Comparison of ENCODE assay signal across 8 mouse cellular contexts in the genomic region with DNA sequence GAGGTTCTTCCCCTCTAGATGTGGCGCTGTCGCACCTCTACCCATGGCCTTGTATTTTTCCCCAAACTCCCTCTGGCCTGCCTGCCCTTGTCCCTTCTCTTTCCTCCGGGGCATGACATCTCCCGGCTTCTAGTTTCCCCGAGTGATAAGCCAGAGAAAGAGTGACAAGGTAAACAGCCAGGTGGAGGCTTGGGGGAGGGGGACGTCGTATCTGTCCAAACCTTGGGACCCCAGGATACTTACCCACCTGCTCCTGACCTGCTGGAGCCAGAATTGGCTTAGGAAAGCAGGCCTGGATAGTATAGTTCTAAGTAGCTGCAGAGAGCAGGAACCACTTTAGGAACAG. TPM values are rescaled to one million over a fixed set of nuclear protein-coding genes. Genes with fewer than 3 reads are reported as not detected.
DNase-seq lines count a peak whose midpoint lies in the region; ATAC-seq and TF ChIP-seq lines count a peak whose summit lies in the region.

No protein-coding gene starts in this region.

- peak overlapping the region; percentile 74 for H3K9ac ChIP-seq in heart, postnatal 0 days (replicated peaks; ENCODE audit: low read depth, low read length)
- peak overlapping the region; percentile 87 for H3K9ac ChIP-seq in midbrain, embryonic 13.5 days (replicated peaks)

- peak overlapping the region; percentile 92 for H3K4me2 ChIP-seq in heart, postnatal 0 days (ENCODE audit: low read depth, low read length)
- H3K4me2 ChIP-seq in midbrain, embryonic 13.5 days (replicated peaks), result peak overlapping the region; percentile 81

- no peak for TF ChIP-seq CTCF in heart, postnatal 0 days (IDR thresholded peaks at IDR 0.05; ENCODE audit: low read depth)

- peaks cover 8% of the 10 kb centered on the region; the same call in 1 of the 2 replicates for H3K4me1 ChIP-seq in heart, postnatal 0 days (ENCODE audit: control insufficient read depth, insufficient read depth)
- peaks cover 42% of the 10 kb centered on the region for H3K4me1 ChIP-seq in midbrain, embryonic 13.5 days (replicated peaks)

- H3K27ac ChIP-seq in heart, postnatal 0 days (ENCODE audit: low read depth), result no peak overlapping the region
- H3K27ac ChIP-seq in midbrain, embryonic 13.5 days, result peak overlapping the region; percentile 94

- ATAC-seq in heart, postnatal 0 days (ENCODE audit: insufficient read depth, low read depth), result no peak
- ATAC-seq in midbrain, embryonic 13.5 days, result no peak; the same call in 1 of the 2 replicates

- WGBS in heart, postnatal 0 days, result 8% methylated on average over 7 of the region's 7 CpGs
- 5% methylated on average over 7 of the region's 7 CpGs for WGBS in midbrain, embryonic 13.5 days

- no peak for TF ChIP-seq EP300 in heart, postnatal 0 days (IDR thresholded peaks at IDR 0.05; ENCODE audit: low read depth)

- H3K27me3 ChIP-seq in heart, postnatal 0 days (ENCODE audit: control insufficient read depth, insufficient read depth, low read length), result peaks cover 15% of the 10 kb centered on the region
- H3K27me3 ChIP-seq in midbrain, embryonic 13.5 days, result no peaks in the 10 kb centered on the region

- no peaks in the 10 kb centered on the region for H3K36me3 ChIP-seq in heart, postnatal 0 days (replicated peaks; ENCODE audit: control insufficient read depth, insufficient read depth, low read length)
- H3K36me3 ChIP-seq in midbrain, embryonic 13.5 days, result peaks cover 3% of the 10 kb centered on the region; the same call in 1 of the 2 replicates

- peak; percentile 23 for DNase-seq in kidney, adult 9 months
- DNase-seq in kidney, postnatal 36 days, result no peak
- peak; percentile 43 for DNase-seq in R1 (ENCODE audit: low read depth, low spot score)
- no peak for DNase-seq in heart, postnatal 0 days (ENCODE audit: low spot score)
- no peak for DNase-seq in right cerebral cortex, postnatal 4 days
- no peak for DNase-seq in right cerebral cortex, postnatal 14 days
- DNase-seq in c-Kit-positive CD71-positive TER-119-positive erythroid progenitor cells, embryonic 14.5 days (ENCODE audit: low spot score), result no peak

- no peaks in the 10 kb centered on the region for H3K9me3 ChIP-seq in heart, postnatal 0 days (replicated peaks; ENCODE audit: control insufficient read depth, low read length)
- H3K9me3 ChIP-seq in midbrain, embryonic 13.5 days, result no peaks in the 10 kb centered on the region

- peak overlapping the region; percentile 90 for H3K4me3 ChIP-seq in heart, postnatal 0 days (ENCODE audit: low read depth, low read length)
- peak overlapping the region; percentile 78 for H3K4me3 ChIP-seq in midbrain, embryonic 13.5 days (replicated peaks)

RNA-seq across cellular contexts. Expression of gene Mapre3, which starts 0.7 kb away (rescaled TPM):
- total RNA-seq in heart, postnatal 0 days (2014; rRNA removed; ENCODE audit: low replicate concordance), result 5.3 and 11.9 TPM in 2 replicates
- polyA plus RNA-seq in heart, postnatal 0 days (2015; fragmentation: Nextera tagmentation; extraction: Ambion mirVana), result 15.8 TPM in 2 replicates
- 111 and 113 TPM in 2 replicates for polyA plus RNA-seq in midbrain, embryonic 13.5 days (2015; fragmentation: Nextera tagmentation; extraction: Ambion mirVana)

RNA-seq across cellular contexts. Expression of gene Tmem214, which starts 52.7 kb away (rescaled TPM):
- total RNA-seq in heart, postnatal 0 days (2014; rRNA removed; ENCODE audit: low replicate concordance), result 58.8 and 70.6 TPM in 2 replicates
- 48.0 and 49.6 TPM in 2 replicates for polyA plus RNA-seq in heart, postnatal 0 days (2015; fragmentation: Nextera tagmentation; extraction: Ambion mirVana)
- polyA plus RNA-seq in midbrain, embryonic 13.5 days (2015; fragmentation: Nextera tagmentation; extraction: Ambion mirVana), result 57.7 and 59.7 TPM in 2 replicates

Comparison
In these comparisons a context has a peak if more than half of its experiments do, and no peak if none do; other contexts are left out.
1. DNase-seq: peak in kidney, adult 9 months (single experiment) and R1 (single experiment); none in kidney, postnatal 36 days (0 of 2), heart, postnatal 0 days (single experiment), right cerebral cortex, postnatal 4 days (single experiment), right cerebral cortex, postnatal 14 days (single experiment) and c-Kit-positive CD71-positive TER-119-positive erythroid progenitor cells, embryonic 14.5 days (single experiment).